Mouse (Mus musculus): ENCODE measurements at regions not wholly inside any gene's neighbourhood (a gene's known extent, or its start where the extent isn't known, plus 50 kb on each side); places are given as distances from the start of the nearest gene placed in this dataset.

DNA sequence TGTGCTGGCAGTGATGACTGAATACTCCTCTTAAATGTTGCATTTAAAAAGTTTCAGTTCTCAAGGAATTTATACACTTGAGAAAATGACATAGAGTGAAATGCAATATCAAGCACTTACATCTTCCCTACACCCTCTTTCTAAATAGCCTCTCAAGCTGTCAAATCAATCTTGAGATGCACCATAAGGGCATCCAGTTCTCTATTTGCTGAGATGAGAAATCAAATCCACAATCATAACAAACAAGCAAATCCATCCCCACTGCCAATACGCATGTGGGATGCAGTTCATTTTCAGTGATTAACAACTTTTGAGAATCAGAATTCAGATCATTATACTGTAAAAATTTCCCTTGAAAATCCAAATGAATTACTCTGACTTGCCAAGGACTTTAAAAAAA is 62.6 kb upstream of the Ift57 start:
- no peak overlapping the region for H3K27ac ChIP-seq
- no peak overlapping the region for H3K4me3 ChIP-seq
- no peak for TF ChIP-seq CTCF (IDR thresholded peaks at IDR 0.05)
- intact Hi-C loops (cut with DNase I), result no loop called here
- DNase-seq, result no peak

DNA sequence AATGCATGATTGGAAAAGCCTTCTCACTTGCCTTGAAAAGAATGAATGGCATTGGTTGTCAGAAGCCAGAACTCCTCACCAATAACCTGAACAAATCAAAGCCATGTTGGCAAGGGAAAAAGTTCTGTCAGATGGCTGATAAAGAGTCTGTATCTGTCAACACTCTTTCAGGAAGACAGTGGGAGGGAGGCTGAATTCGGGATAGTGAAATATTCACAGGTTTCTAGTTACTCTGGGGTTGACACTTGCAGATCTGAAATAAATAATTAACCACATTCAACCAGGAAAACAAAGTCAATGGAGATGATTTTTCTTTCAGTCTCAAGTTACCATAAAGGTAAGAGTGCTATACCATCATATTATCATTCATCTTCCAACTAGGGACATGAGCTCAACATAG is 56.3 kb upstream of the Ift57 start:
- intact Hi-C loops (cut with DNase I), result no loop called here
- H3K27ac ChIP-seq, result no peak overlapping the region
- DNase-seq, result no peak
- no peak overlapping the region for H3K4me3 ChIP-seq
- no peak for TF ChIP-seq CTCF (IDR thresholded peaks at IDR 0.05)

DNA sequence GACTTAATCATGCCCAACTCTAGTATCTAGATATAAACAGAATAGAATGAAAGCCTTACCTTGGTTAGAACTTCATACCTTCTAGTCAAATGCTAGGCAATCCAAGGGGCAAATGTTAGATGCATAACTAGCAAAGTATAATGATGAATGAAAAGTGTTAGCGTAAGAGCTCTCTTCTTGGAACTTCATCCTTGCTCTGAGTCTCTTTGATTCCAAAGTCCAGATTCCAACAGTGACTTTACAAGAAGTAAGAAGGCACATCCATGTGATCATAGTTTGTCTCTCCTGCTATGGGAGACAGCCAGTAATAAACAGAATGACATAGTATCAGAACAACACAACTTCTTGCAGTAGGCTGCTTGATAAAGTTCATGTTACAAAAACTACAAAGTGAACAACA is 54.6 kb upstream of the Ift57 start:
- no peak for DNase-seq
- Histone ChIP-seq H3K27ac (no peak overlapping the region), H3K4me3 (no peak overlapping the region)
- intact Hi-C loops (cut with DNase I), result no loop called here
- TF ChIP-seq CTCF (IDR thresholded peaks at IDR 0.05), result no peak

DNA sequence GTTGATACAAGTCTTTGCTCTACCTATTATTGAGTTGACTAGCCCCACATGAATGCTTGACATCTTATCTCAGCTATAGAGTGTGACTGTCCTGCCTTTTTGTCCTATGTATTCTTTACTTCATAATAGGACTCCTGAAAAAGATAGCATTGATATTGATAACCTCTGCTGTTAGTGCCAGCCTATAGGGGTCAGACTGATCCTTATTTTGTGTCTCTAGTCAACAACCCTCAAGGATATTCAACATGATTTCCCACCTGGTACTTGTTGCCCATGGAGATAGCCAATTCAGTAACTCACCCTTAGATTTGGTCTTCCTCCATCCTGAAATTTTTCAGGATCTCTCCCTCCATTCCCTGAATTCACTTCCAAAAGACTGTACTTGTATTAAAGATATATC is 52.6 kb upstream of the Ift57 start:
- intact Hi-C loops (cut with DNase I), result no loop called here
- no peak for DNase-seq
- Histone ChIP-seq H3K27ac (no peak overlapping the region), H3K4me3 (no peak overlapping the region)
- no peak for TF ChIP-seq CTCF (IDR thresholded peaks at IDR 0.05)

Data from gastrocnemius, adult 2 months (tissue).